Mouse (Mus musculus): Measurements from ENCODE around the gene C1qb. TPM values are rescaled to one million over a fixed set of nuclear protein-coding genes. Genes with fewer than 3 reads are reported as not detected.

C1qb gene
- polyA plus RNA-seq (2014; fragmentation: Nextera tagmentation; extraction: Ambion mirVana) = 28.9 and 31.9 TPM in 2 replicates

DNA sequence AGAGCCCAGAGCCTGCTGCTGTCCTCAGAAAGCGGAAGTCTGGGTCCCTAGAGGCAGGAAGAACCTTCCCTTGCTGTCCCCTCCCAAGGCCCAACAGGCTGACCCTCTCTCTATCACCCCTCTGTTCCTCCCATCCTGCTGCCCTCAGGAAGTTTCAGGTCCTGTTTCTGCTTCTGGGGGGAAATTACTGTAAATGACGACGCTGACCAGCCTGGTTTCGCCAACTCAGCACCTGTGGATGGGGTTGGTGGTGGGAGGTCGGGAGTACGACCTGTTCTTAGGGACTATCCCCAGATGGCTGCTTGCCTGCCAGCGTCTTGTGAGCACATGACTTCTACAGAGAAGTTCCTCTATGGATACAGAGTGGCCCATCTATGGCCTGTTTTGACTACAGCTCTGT is at the start of gene C1qb:
Gene C1qb, minus strand, starts transcription at position 87 of the 400 bp plus-strand sequence.
- 70% methylated on average over 7 of the region's 7 CpGs for WGBS
- H3K27ac ChIP-seq (replicated peaks; ENCODE audit: low read depth, low read length) = no peak within 1 kb of the TSS
- no peaks in the 10 kb centered on the region for H3K9me3 ChIP-seq (replicated peaks; ENCODE audit: control insufficient read depth, low read length)
- no peak within 1 kb of the TSS for H3K4me2 ChIP-seq (ENCODE audit: low read depth, low read length)
- no peak within 1 kb of the TSS for H3K4me3 ChIP-seq (ENCODE audit: low read depth, low read length)
- no peaks in the 10 kb centered on the region for H3K27me3 ChIP-seq (ENCODE audit: control insufficient read depth, insufficient read depth, low read length)
- H3K9ac ChIP-seq (replicated peaks; ENCODE audit: low read length) = no peak within 1 kb of the TSS
- no peaks in the 10 kb centered on the region for H3K36me3 ChIP-seq (replicated peaks; ENCODE audit: control insufficient read depth, insufficient read depth, low read depth, low read length)
- ATAC-seq (replicated peaks; ENCODE audit: insufficient number of reproducible peaks, low FRiP score, low TSS enrichment, low read depth) (no peak), DNase-seq (ENCODE audit: low spot score) (no peak)
- H3K4me1 ChIP-seq (ENCODE audit: control insufficient read depth, insufficient read depth, low read length) = no peaks in the 10 kb centered on the region

DNA sequence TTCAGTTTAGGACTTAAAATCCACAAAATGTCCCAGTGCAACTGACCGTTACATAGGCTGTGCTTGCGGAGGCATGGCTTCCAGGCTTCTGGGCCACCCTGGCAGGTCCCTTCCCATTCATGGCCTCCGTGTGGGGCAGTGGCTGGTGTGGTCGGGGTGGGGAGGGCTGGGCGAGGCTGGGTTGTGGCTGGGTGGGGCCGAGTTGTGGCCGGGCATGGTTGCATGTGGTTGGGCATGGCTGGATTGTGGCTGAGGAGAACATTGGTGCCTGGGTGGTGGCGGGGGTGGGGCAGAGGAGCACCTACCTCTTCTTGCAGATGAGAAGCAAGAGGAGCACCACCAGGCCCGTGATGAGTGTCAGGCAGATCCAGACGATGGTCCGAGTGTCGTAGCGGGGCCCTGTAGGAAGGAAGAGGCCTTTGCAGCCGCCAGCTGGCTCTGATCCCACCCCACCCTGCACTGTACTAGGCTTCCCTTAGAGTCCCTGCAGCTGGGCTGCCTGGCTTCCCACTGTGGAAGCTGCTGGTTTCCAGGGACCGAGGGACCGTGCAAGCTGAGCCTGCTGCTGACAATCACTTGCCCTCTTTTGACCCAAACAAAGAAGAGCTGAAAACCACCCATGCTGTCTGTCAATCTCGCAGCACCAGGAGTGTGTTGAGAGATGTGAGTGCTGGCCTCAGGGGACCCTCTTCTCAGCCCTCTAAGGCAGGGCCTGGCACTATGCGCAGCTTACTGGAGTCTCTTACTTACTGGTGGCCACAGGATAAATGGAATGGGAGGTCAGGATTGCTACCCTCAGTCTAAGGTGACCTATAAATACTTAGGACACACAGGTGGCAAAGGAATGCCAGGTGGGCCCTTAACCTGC is 49.0 kb upstream of the C1qb start:
- 50% methylated on average over 18 of the region's 18 CpGs for WGBS
- no peak overlapping the region for H3K4me3 ChIP-seq (ENCODE audit: low read depth, low read length)
- no peak; the same call in 1 of the 2 replicates for ATAC-seq (replicated peaks; ENCODE audit: insufficient number of reproducible peaks, low FRiP score, low TSS enrichment, low read depth)
- H3K36me3 ChIP-seq (replicated peaks; ENCODE audit: control insufficient read depth, insufficient read depth, low read depth, low read length) = no peaks in the 10 kb centered on the region
- no peak overlapping the region for H3K4me2 ChIP-seq (ENCODE audit: low read depth, low read length)
- no peaks in the 10 kb centered on the region for H3K9me3 ChIP-seq (replicated peaks; ENCODE audit: control insufficient read depth, low read length)
- DNase-seq (ENCODE audit: low spot score) = no peak
- no peaks in the 10 kb centered on the region for H3K4me1 ChIP-seq (ENCODE audit: control insufficient read depth, insufficient read depth, low read length)
- no peak overlapping the region for H3K27ac ChIP-seq (replicated peaks; ENCODE audit: low read depth, low read length)
- no peaks in the 10 kb centered on the region; the same call in 1 of the 2 replicates for H3K27me3 ChIP-seq (ENCODE audit: control insufficient read depth, insufficient read depth, low read length)
- no peak overlapping the region for H3K9ac ChIP-seq (replicated peaks; ENCODE audit: low read length)

DNA sequence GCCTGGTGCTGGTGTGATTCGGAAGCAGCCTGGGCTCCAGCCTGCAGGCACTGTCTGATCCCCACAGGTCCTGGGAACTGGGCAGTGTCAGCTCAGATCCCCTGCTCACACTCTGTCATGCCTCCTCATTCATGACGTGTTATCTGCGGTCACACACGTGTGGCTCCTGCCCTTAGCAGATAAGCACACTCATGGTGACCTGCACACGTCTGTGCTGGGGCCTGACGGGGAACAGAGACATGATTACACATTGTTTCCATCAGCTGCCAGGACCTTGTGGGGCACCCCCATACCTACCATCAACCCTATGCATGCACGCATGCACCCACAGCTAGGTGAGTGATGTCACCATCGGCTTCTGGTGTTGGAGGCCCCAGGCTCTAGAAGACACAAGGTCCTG is 44.5 kb upstream of the C1qb start:
- no peak overlapping the region for H3K27ac ChIP-seq (replicated peaks; ENCODE audit: low read depth, low read length)
- ATAC-seq (replicated peaks; ENCODE audit: insufficient number of reproducible peaks, low FRiP score, low TSS enrichment, low read depth) (no peak), DNase-seq (ENCODE audit: low spot score) (no peak)
- H3K4me3 ChIP-seq (ENCODE audit: low read depth, low read length) = no peak overlapping the region
- 87% methylated on average over 8 of the region's 8 CpGs for WGBS
- no peak overlapping the region for H3K9ac ChIP-seq (replicated peaks; ENCODE audit: low read length)
- no peaks in the 10 kb centered on the region for H3K9me3 ChIP-seq (replicated peaks; ENCODE audit: control insufficient read depth, low read length)
- no peaks in the 10 kb centered on the region for H3K4me1 ChIP-seq (ENCODE audit: control insufficient read depth, insufficient read depth, low read length)
- no peak overlapping the region for H3K4me2 ChIP-seq (ENCODE audit: low read depth, low read length)
- no peaks in the 10 kb centered on the region for H3K36me3 ChIP-seq (replicated peaks; ENCODE audit: control insufficient read depth, insufficient read depth, low read depth, low read length)
- peaks cover 3% of the 10 kb centered on the region; the same call in 1 of the 2 replicates for H3K27me3 ChIP-seq (ENCODE audit: control insufficient read depth, insufficient read depth, low read length)

- H3K4me2 ChIP-seq (ENCODE audit: low read depth, low read length) = no peak overlapping the region
- 5% methylated on average over 5 of the region's 5 CpGs for WGBS
- no peaks in the 10 kb centered on the region for H3K36me3 ChIP-seq (replicated peaks; ENCODE audit: control insufficient read depth, insufficient read depth, low read depth, low read length)
- ATAC-seq (replicated peaks; ENCODE audit: insufficient number of reproducible peaks, low FRiP score, low TSS enrichment, low read depth) = no peak
- H3K27ac ChIP-seq (replicated peaks; ENCODE audit: low read depth, low read length) = no peak overlapping the region
- no peaks in the 10 kb centered on the region for H3K9me3 ChIP-seq (replicated peaks; ENCODE audit: control insufficient read depth, low read length)
- peak; percentile 69 for DNase-seq (ENCODE audit: low spot score)
- no peak overlapping the region for H3K4me3 ChIP-seq (ENCODE audit: low read depth, low read length)
- no peak overlapping the region for H3K9ac ChIP-seq (replicated peaks; ENCODE audit: low read length)
- H3K27me3 ChIP-seq (ENCODE audit: control insufficient read depth, insufficient read depth, low read length) = peaks cover 3% of the 10 kb centered on the region; the same call in 1 of the 2 replicates
- no peaks in the 10 kb centered on the region for H3K4me1 ChIP-seq (ENCODE audit: control insufficient read depth, insufficient read depth, low read length)
These were observed 42.9 kb upstream of the C1qb start for GRCm38 (mm10) chr4:136928928-136929327.

DNA sequence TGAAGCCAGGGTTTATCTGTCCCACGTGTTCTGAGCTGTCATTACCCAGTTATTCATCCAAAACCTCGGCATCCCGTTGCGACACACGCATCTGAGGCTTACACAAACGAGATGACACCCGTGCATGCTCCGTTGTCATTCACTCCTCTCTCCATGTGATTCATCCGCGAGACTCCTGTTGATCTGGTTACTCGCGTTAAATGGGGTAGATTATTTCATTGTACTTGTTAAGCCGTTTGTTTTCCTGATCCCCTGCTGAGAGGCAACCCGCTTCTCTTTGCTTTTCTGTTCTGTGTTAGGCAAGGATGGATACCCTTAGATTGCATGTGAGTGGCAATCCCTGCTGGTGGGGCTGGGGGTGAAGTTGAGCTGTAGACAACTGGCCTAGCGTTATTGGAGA is 39.8 kb upstream of the C1qb start:
- DNase-seq (ENCODE audit: low spot score) = no peak
- no peak overlapping the region for H3K9ac ChIP-seq (replicated peaks; ENCODE audit: low read length)
- H3K4me1 ChIP-seq (ENCODE audit: control insufficient read depth, insufficient read depth, low read length) = no peaks in the 10 kb centered on the region
- no peaks in the 10 kb centered on the region for H3K36me3 ChIP-seq (replicated peaks; ENCODE audit: control insufficient read depth, insufficient read depth, low read depth, low read length)
- peaks cover 3% of the 10 kb centered on the region; the same call in 1 of the 2 replicates for H3K27me3 ChIP-seq (ENCODE audit: control insufficient read depth, insufficient read depth, low read length)
- no peak overlapping the region for H3K4me3 ChIP-seq (ENCODE audit: low read depth, low read length)
- no peak for ATAC-seq (replicated peaks; ENCODE audit: insufficient number of reproducible peaks, low FRiP score, low TSS enrichment, low read depth)
- H3K9me3 ChIP-seq (replicated peaks; ENCODE audit: control insufficient read depth, low read length) = no peaks in the 10 kb centered on the region
- no peak overlapping the region for H3K27ac ChIP-seq (replicated peaks; ENCODE audit: low read depth, low read length)
- 12% methylated on average over 15 of the region's 15 CpGs for WGBS
- H3K4me2 ChIP-seq (ENCODE audit: low read depth, low read length) = no peak overlapping the region

GRCm38 (mm10) chr4:136924529-136924928 is 38.5 kb upstream of the C1qb start:
- Histone ChIP-seq H3K27ac (replicated peaks; ENCODE audit: low read depth, low read length) (no peak overlapping the region), H3K9ac (replicated peaks; ENCODE audit: low read length) (no peak overlapping the region), H3K4me3 (ENCODE audit: low read depth, low read length) (no peak overlapping the region), H3K4me1 (ENCODE audit: control insufficient read depth, insufficient read depth, low read length) (no peaks in the 10 kb centered on the region), H3K36me3 (replicated peaks; ENCODE audit: control insufficient read depth, insufficient read depth, low read depth, low read length) (no peaks in the 10 kb centered on the region), H3K27me3 (ENCODE audit: control insufficient read depth, insufficient read depth, low read length) (0 out of 2 replicates have a peak, but pooled peaks cover 3% of the 10 kb centered on the region), H3K4me2 (ENCODE audit: low read depth, low read length) (no peak overlapping the region), H3K9me3 (replicated peaks; ENCODE audit: control insufficient read depth, low read length) (no peaks in the 10 kb centered on the region)
- DNase-seq (ENCODE audit: low spot score) = peak; percentile 91
- whole genome bisulfite sequencing = 2% methylated on average over 6 of the region's 6 CpGs
- ATAC-seq (replicated peaks; ENCODE audit: insufficient number of reproducible peaks, low FRiP score, low TSS enrichment, low read depth) = no peak

- no peak for DNase-seq (ENCODE audit: low spot score)
- Histone ChIP-seq H3K9me3 (replicated peaks; ENCODE audit: control insufficient read depth, low read length) (no peaks in the 10 kb centered on the region), H3K4me3 (ENCODE audit: low read depth, low read length) (no peak overlapping the region), H3K36me3 (replicated peaks; ENCODE audit: control insufficient read depth, insufficient read depth, low read depth, low read length) (no peaks in the 10 kb centered on the region), H3K9ac (replicated peaks; ENCODE audit: low read length) (no peak overlapping the region), H3K4me2 (ENCODE audit: low read depth, low read length) (no peak overlapping the region), H3K4me1 (ENCODE audit: control insufficient read depth, insufficient read depth, low read length) (no peaks in the 10 kb centered on the region), H3K27ac (replicated peaks; ENCODE audit: low read depth, low read length) (no peak overlapping the region), H3K27me3 (ENCODE audit: control insufficient read depth, insufficient read depth, low read length) (no peaks in the 10 kb centered on the region)
- ATAC-seq (replicated peaks; ENCODE audit: insufficient number of reproducible peaks, low FRiP score, low TSS enrichment, low read depth) = no peak
- 71% methylated on average over 3 of the region's 3 CpGs for WGBS
These were observed 33.5 kb upstream of the C1qb start for GRCm38 (mm10) chr4:136919526-136919925.

DNA sequence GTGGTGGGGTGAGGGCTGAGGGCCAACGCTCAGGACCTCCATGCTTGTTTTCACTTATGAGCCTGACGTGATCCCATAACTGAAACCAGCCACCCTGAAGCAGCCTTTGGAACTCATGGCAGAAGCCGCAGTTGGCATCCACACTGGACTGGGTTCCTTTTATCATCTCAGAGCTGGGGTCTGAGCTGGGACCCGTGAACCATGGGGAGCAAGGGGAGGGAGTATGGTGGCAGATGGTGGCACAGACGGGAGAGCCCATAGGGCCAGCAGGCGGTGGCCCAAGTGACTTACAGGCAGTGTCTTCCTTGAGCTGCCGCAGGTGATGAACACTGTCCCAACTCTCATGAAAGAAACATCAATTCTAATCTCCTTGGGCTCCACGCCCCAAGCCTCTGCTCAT is 32.8 kb upstream of the C1qb start:
- Histone ChIP-seq H3K4me3 (ENCODE audit: low read depth, low read length) (no peak overlapping the region), H3K4me2 (ENCODE audit: low read depth, low read length) (no peak overlapping the region), H3K9ac (replicated peaks; ENCODE audit: low read length) (no peak overlapping the region), H3K4me1 (ENCODE audit: control insufficient read depth, insufficient read depth, low read length) (no peaks in the 10 kb centered on the region), H3K27me3 (ENCODE audit: control insufficient read depth, insufficient read depth, low read length) (no peaks in the 10 kb centered on the region), H3K36me3 (replicated peaks; ENCODE audit: control insufficient read depth, insufficient read depth, low read depth, low read length) (no peaks in the 10 kb centered on the region), H3K9me3 (replicated peaks; ENCODE audit: control insufficient read depth, low read length) (no peaks in the 10 kb centered on the region), H3K27ac (replicated peaks; ENCODE audit: low read depth, low read length) (no peak overlapping the region)
- 80% methylated on average over 8 of the region's 8 CpGs for WGBS
- DNase-seq (ENCODE audit: low spot score) (no peak), ATAC-seq (replicated peaks; ENCODE audit: insufficient number of reproducible peaks, low FRiP score, low TSS enrichment, low read depth) (no peak)
